Mouse (Mus musculus) skeletal muscle tissue, adult 2 months (tissue): Measurements from ENCODE around the gene Tmem185b.
A peak's percentile ranks its signal among the peaks of the same experiment; 100 is the strongest.

ENCODE experiments used
- DNase-seq: peaks from one replicate; pipeline ENCODE4 v3.0.0-alpha.2; 2012; ENCODE audit warnings: low read depth, low spot score

Tmem185b gene

GRCm38 (mm10) chr1:119525689-119526591 is at the start of gene Tmem185b:
TSS of gene Tmem185b (plus strand) at chr1:119526160.
- peak; percentile 62 for DNase-seq

GRCm38 (mm10) chr1:119476905-119477353 is 49.0 kb upstream of the Tmem185b start:
- no peak for DNase-seq

- no peak for DNase-seq
Measured at GRCm38 (mm10) chr1:119479641-119480040, 46.3 kb upstream of the Tmem185b start.

GRCm38 (mm10) chr1:119480678-119481077 is 45.3 kb upstream of the Tmem185b start:
- no peak for DNase-seq

GRCm38 (mm10) chr1:119481205-119481932 is 44.6 kb upstream of the Tmem185b start:
- no peak for DNase-seq

GRCm38 (mm10) chr1:119482891-119483290 is 43.1 kb upstream of the Tmem185b start:
- no peak for DNase-seq

- no peak for DNase-seq
Measured at GRCm38 (mm10) chr1:119484457-119484856, 41.5 kb upstream of the Tmem185b start.

GRCm38 (mm10) chr1:119485825-119486224 is 40.1 kb upstream of the Tmem185b start:
- no peak for DNase-seq

GRCm38 (mm10) chr1:119487917-119488590 is 37.9 kb upstream of the Tmem185b start:
- DNase-seq: no peak

GRCm38 (mm10) chr1:119490765-119491164 is 35.2 kb upstream of the Tmem185b start:
- DNase-seq: no peak

GRCm38 (mm10) chr1:119492097-119492496 is 33.9 kb upstream of the Tmem185b start:
- peak; percentile 87 for DNase-seq

GRCm38 (mm10) chr1:119492505-119492904 is 33.5 kb upstream of the Tmem185b start:
- DNase-seq: no peak

GRCm38 (mm10) chr1:119494024-119494711 is 31.8 kb upstream of the Tmem185b start:
- peak; percentile 22 for DNase-seq

GRCm38 (mm10) chr1:119494712-119495395 is 31.1 kb upstream of the Tmem185b start:
- no peak for DNase-seq

GRCm38 (mm10) chr1:119495396-119495775 is 30.6 kb upstream of the Tmem185b start:
- DNase-seq: no peak

- DNase-seq: no peak
Measured at GRCm38 (mm10) chr1:119497346-119498004, 28.5 kb upstream of the Tmem185b start.

- DNase-seq: no peak
Measured at GRCm38 (mm10) chr1:119498536-119499231, 27.3 kb upstream of the Tmem185b start.

GRCm38 (mm10) chr1:119499456-119499855 is 26.5 kb upstream of the Tmem185b start:
- no peak for DNase-seq

- no peak for DNase-seq
Measured at GRCm38 (mm10) chr1:119501881-119502280, 24.1 kb upstream of the Tmem185b start.

- no peak for DNase-seq
Measured at GRCm38 (mm10) chr1:119502729-119503128, 23.2 kb upstream of the Tmem185b start.
